Mouse (Mus musculus): ENCODE measurements around the gene Ptgir. TPM values are rescaled to one million over a fixed set of nuclear protein-coding genes. Genes with fewer than 3 reads are reported as not detected.

Ptgir gene
- polyA plus RNA-seq, 1 experiment from 2014 or later: 0.13 TPM

DNA sequence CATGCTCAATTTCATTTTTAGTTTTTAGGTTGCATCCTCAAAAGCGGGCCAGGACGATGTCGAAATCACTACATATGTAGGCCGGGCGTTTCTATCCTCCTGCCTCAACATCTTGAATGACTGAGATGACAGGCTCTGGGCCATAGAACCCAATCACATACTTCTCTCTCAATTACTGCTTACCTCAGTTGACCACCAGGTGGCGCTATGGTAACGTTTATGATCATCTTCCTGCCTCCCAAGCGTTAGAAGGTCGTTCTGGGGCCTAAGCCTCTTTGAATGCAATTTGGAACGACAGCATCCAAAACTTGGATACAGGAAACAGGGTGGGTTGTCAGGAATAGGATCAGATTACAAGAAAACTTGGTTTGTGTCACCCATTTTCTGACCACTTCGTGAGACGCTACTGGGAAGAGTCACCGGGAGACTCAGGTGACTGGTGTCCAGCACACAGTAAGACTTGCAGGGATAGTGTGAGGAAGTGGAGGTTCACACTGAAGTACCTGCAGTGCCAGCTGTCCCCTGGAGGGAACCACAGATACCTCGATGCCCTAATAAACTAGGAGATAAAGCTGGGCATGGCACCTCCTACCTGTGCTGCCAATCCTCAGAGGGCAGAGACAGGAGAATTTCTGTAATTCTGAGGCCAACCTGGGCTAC is 25.8 kb downstream of the Ptgir start:
- Histone ChIP-seq H3K9me3 (no peaks in the 10 kb centered on the region), H3K27me3 (no peaks in the 10 kb centered on the region), H3K4me1 (peaks cover 31% of the 10 kb centered on the region), H3K36me3 (no peaks in the 10 kb centered on the region), H3K27ac (replicated peaks) (peak overlapping the region; percentile 77), H3K9ac (replicated peaks) (no peak overlapping the region), H3K4me2 (replicated peaks) (no peak overlapping the region), H3K4me3 (no peak overlapping the region)
- 17% methylated on average over 14 of the region's 14 CpGs for WGBS
- ATAC-seq (replicated peaks): peak; percentile 70

DNA sequence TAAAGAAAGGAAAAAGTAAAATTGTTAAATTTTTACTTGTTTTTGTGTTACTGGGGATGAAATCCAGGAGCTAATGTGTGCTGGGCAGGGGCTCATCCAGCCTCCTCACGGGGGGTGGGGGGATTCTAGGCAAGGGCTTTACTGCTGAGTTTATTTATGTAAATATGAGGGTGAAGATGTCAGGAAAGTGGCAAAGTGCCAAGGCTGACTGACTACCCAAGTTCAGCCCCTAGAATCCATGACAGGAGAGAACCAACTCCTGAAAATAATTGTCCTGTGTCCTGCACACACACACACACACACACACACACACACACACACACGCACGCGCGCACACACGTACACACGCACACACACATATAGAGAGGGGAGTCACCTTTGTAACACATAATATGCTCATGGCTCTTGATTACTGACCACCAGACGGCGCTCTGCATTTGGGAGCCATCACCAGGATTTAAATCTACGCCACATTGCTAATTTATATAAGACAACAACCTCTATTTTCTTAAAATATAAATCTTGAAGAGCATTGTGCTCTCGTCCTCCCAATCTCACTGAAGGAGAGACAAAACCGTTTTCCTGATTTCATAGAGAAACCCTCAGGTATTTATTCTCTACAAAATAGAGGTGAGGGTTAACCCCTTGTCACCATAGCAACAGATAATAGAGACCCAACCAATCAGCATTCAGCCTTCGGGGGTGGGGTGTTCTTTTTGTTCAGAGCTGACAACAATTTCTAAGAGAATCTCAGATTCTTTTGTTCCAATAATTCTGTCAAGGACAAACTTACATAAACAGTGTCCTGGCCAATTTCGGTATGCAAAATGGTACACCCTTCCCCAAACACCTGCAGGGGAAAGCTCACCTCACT is 26.7 kb downstream of the Ptgir start:
- Histone ChIP-seq H3K36me3 (no peaks in the 10 kb centered on the region), H3K9ac (replicated peaks) (no peak overlapping the region; the same call in 1 of the 2 replicates), H3K4me3 (no peak overlapping the region), H3K9me3 (no peaks in the 10 kb centered on the region), H3K4me1 (peaks cover 35% of the 10 kb centered on the region), H3K27me3 (no peaks in the 10 kb centered on the region), H3K27ac (replicated peaks) (peak overlapping the region; percentile 77), H3K4me2 (replicated peaks) (peak overlapping the region; percentile 19; the same call in 1 of the 2 replicates)
- WGBS: 32% methylated on average over 14 of the region's 14 CpGs
- peak; percentile 61 for ATAC-seq (replicated peaks)

DNA sequence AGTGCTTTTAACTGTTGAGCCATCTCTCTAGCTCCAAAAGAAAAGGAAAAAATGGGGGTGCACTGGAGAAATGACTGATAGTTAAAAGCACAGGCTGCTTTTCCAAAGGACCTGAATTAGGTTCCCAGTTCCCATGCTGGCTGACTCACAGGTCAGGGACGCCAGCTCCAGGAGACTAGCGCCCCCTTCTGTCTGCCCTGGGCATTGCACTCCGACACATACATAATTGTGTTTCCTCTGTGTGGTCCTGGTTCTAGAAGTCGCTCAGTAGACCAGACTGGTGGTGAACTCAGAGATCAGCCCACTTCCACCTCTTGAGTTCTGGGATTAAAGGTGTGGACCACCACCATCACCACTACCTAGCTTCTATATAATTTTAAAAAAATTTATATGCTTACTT is 31.0 kb downstream of the Ptgir start:
- no peak overlapping the region for H3K4me3 ChIP-seq
- no peak overlapping the region for H3K9ac ChIP-seq (replicated peaks)
- H3K9me3 ChIP-seq: no peaks in the 10 kb centered on the region
- no peak overlapping the region for H3K4me2 ChIP-seq (replicated peaks)
- 51% methylated on average over 4 of the region's 4 CpGs for WGBS
- H3K27ac ChIP-seq (replicated peaks): 0 out of 2 replicates have a peak overlapping the region, but pooled peaks have one; percentile 88
- H3K4me1 ChIP-seq: peaks cover 59% of the 10 kb centered on the region
- no peak for ATAC-seq (replicated peaks)
- no peaks in the 10 kb centered on the region for H3K36me3 ChIP-seq
- no peaks in the 10 kb centered on the region for H3K27me3 ChIP-seq

DNA sequence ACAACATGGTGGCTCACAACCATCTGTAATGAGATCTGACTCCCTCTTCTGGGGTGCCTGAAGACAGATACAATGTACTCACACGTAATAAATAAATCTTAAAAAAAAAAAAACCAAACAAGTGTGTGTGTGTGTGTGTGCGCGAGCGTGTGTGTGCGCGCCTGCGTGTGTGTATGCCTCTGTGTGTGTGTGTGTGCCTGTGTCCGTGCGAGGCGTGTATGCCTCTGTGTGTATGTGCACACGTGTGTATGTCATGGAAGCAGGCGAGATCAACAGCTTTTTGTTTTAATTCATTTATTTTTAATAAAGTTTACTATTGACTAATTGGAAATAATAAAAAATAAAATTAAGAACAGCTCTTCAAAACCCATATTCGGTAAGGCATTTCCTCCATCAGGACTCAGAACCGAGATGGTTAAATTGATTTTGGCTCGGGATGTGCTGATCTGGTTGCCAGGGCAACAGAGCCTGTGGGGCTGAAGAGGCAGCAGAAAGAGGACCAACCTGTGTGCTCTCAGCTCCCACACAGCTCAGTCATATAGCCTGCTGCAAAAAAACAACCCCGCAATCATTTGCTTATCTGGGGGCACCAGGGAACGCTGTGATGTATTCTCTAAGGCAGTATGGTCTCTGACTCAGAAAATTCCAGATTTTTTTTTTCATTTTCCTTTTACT is 32.0 kb downstream of the Ptgir start:
- H3K4me3 ChIP-seq: no peak overlapping the region
- H3K9me3 ChIP-seq: no peaks in the 10 kb centered on the region
- 57% methylated on average over 17 of the region's 17 CpGs for WGBS
- H3K4me2 ChIP-seq (replicated peaks): peak overlapping the region; percentile 33
- H3K27ac ChIP-seq (replicated peaks): peak overlapping the region; percentile 88
- no peaks in the 10 kb centered on the region for H3K36me3 ChIP-seq
- no peak overlapping the region for H3K9ac ChIP-seq (replicated peaks)
- H3K4me1 ChIP-seq: peaks cover 56% of the 10 kb centered on the region
- no peaks in the 10 kb centered on the region for H3K27me3 ChIP-seq
- ATAC-seq (replicated peaks): peak; percentile 87

DNA sequence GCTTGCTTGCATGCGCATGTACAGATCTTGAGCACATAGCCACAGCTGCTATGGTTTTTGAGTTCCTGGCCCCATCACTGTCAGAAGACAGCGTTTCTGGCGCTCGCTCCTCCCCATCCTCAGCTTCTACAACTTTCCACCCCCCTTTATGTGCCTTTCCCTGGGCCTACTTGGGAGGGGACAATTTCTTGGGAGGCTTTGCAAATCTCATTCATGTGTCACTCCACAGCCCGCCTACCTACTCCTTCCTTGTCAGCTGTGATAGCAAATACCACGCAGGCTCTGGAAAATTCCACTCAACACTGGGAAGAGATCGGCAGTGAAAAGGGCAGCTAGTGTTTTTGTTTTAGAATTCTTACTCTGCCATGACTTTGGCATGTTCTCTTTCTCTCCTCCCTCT is 34.0 kb downstream of the Ptgir start:
- no peak overlapping the region for H3K9ac ChIP-seq (replicated peaks)
- peaks cover 64% of the 10 kb centered on the region for H3K4me1 ChIP-seq
- 28% methylated on average over 7 of the region's 7 CpGs for WGBS

DNA sequence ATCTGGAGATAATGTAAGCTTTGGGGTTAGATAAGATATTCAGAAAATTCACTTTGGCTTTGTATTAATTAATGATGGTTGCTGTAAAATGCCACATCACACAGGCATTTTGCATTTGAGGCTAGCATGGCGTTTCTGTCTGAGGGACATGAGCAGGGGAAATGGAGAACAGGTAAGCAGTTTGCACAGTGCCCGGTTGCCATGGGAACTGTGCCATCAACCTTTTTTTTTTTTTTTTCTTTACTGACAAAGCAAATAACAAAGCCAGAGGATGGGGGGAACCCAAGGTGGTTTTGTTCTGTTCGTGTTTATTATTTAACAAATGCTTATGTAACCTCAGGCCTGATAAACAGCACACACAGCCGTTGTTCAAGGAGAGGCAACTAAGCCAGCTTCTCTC is 36.6 kb downstream of the Ptgir start:
- ATAC-seq (replicated peaks): no peak
- H3K27ac ChIP-seq (replicated peaks): peak overlapping the region; percentile 88
- H3K4me3 ChIP-seq: no peak overlapping the region
- no peaks in the 10 kb centered on the region for H3K9me3 ChIP-seq
- peaks cover 85% of the 10 kb centered on the region for H3K4me1 ChIP-seq
- 42% methylated on average over 4 of the region's 4 CpGs for WGBS
- H3K4me2 ChIP-seq (replicated peaks): no peak overlapping the region
- no peaks in the 10 kb centered on the region; the same call in 1 of the 2 replicates for H3K27me3 ChIP-seq
- H3K9ac ChIP-seq (replicated peaks): no peak overlapping the region
- no peaks in the 10 kb centered on the region for H3K36me3 ChIP-seq

More for the DNA sequence above, 34.0 kb downstream of the Ptgir start:
- peak overlapping the region; percentile 88 for H3K27ac ChIP-seq (replicated peaks)
- no peak for ATAC-seq (replicated peaks)
- no peak overlapping the region for H3K4me2 ChIP-seq (replicated peaks)
- no peaks in the 10 kb centered on the region for H3K27me3 ChIP-seq
- H3K9me3 ChIP-seq: no peaks in the 10 kb centered on the region
- no peak overlapping the region for H3K4me3 ChIP-seq
- no peaks in the 10 kb centered on the region for H3K36me3 ChIP-seq

DNA sequence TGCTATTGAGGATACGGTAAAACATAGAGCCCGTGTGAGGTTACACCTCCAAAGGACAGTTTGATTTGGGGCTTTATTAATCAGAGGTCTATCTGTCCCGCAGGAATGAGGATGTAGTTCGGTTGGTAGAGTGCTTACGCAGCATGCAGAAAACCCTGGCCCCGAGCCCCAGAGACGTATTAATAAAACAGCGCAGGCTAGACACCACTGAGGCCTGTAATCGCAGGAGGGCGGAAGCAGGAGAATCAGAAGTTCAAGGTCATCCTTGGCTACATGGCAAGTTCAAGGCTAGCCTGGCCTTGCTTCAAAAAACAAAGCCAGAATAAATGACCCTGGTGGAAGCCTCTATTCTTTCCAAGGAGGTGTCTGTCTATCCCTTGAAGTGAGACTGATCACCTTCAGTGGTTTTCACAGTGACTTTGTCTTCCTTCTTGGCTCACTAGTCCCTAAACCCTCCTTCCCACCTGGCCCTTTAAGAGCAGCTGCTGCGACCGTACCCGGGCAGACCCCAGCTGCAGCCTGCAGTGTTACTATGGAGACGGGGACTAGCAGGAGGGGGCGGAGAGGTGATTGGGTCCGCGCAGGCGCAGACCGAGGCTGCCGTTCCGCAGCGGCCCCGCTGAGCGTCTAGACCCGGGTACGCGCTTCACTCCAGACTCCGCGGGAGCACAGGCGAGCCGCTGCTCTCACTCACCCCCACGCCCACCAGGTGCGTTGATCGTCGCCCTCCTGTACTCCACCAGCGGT is 37.9 kb downstream of the Ptgir start, which contains the start of gene Pnmal2:
Pnmal2 (plus strand) TSS at position 622 of the 747 bp plus-strand sequence.
- Histone ChIP-seq H3K36me3 (no peaks in the 10 kb centered on the region), H3K4me2 (replicated peaks) (peak within 1 kb of the TSS; percentile 78), H3K4me1 (peaks cover 85% of the 10 kb centered on the region), H3K27ac (replicated peaks) (peak within 1 kb of the TSS; percentile 88), H3K27me3 (no peaks in the 10 kb centered on the region; the same call in 1 of the 2 replicates), H3K9ac (replicated peaks) (peak within 1 kb of the TSS; percentile 73), H3K4me3 (peak within 1 kb of the TSS; percentile 60), H3K9me3 (no peaks in the 10 kb centered on the region)
- 12% methylated on average over 36 of the region's 36 CpGs for WGBS
- ATAC-seq (replicated peaks): peak; percentile 87

DNA sequence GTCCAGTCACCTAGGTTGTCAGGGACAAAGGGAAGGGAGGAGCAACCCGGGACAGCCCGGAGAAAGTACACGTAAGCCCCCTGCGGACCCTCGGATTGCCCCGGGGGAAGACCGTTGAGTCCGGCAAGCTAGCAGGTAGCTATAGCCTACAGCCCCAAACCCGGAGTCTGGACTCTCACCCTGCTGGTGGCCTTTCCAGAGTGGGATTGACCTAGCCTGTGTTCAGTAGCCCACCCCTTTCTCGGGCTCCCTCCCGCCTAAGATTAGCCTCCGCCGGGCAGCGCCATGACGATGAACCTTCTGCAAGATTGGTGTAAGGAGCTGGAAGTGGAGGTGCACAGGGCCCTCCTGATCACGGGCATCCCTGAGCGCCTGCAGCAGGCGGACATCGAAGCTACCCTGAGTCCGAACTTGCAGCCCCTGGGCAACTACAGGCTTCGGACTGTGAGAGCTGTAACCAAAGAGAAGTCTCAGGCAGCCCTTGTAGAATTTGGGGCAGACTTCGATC is 38.6 kb downstream of the Ptgir start:
- Histone ChIP-seq H3K4me2 (replicated peaks) (peak overlapping the region; percentile 78), H3K4me1 (peaks cover 85% of the 10 kb centered on the region), H3K27ac (replicated peaks) (peak overlapping the region; percentile 88), H3K36me3 (no peaks in the 10 kb centered on the region), H3K4me3 (peak overlapping the region; percentile 60), H3K9ac (replicated peaks) (peak overlapping the region; percentile 73), H3K9me3 (no peaks in the 10 kb centered on the region), H3K27me3 (no peaks in the 10 kb centered on the region; the same call in 1 of the 2 replicates)
- WGBS: 2% methylated on average over 22 of the region's 22 CpGs
- ATAC-seq (replicated peaks): peak; percentile 9; the same call in 1 of the 2 replicates

DNA sequence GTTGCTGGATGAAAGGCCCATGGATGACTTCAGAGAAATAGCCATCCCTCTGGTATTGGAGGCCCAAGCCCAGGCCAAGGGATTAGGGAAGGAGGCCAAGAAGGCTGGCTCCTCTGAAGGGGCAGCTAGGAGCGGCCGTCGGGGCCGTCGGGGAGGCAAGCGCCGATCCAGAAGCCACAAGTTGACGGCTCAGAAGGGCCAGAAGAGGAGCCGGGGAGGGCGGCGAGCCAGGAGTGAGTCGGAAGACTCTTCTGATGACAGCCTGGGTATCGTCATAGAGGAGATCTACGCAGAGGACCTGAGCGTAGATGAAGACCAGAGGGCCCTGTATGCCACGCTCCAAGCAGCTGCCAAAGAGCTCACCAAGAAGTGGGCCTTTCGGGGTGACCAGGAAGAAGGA is 39.1 kb downstream of the Ptgir start:
- Histone ChIP-seq H3K4me1 (peaks cover 85% of the 10 kb centered on the region), H3K27ac (replicated peaks) (peak overlapping the region; percentile 88), H3K4me3 (peak overlapping the region; percentile 60), H3K27me3 (no peaks in the 10 kb centered on the region; the same call in 1 of the 2 replicates), H3K9me3 (no peaks in the 10 kb centered on the region), H3K4me2 (replicated peaks) (peak overlapping the region; percentile 78), H3K9ac (replicated peaks) (peak overlapping the region; percentile 73), H3K36me3 (no peaks in the 10 kb centered on the region)
- WGBS: 15% methylated on average over 17 of the region's 17 CpGs
- ATAC-seq (replicated peaks): no peak

DNA sequence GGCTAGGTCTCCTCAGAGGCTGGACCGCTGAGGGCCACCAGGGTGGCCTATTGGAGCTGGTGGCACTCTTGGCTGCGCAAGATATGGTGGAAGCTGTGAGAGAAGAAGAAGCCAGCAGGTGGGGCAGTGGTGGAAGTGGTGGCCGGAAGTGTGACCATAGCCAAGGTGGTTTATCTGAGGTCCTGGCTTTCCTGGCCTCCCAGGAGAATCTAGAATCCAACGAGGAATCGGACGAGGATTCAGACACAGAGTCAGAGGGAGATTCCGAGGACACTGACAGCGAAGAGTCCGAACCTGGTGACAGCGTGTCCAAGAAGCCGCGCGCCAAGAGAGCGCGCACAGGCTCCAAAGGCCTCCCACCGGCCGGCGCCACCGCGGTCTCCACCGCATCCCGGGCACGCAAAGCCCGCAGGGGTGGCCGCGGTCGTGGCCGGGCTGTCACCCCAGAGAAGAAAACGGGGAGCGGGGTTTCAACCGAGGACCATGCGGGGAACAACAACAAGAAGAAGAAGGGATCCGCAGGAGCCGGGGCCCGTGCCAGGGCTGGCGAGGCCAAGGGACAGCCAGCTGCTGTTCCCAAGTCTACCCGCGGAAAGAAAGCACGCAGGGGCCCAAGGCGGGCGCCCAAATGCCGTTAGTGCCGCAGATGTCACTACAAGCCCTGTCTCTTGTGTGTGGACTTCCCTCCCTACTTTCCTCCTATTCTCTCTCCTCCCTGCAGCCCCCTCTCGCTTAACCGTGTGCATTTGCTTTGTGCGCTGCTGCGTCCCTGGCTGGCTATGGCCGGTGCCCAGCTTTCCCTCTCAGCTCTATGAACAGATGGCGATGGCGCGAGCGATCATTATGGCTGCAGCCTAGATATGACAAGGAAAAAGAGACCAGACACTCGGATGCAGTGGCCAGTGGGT is 40.4 kb downstream of the Ptgir start:
- H3K27me3 ChIP-seq: no peaks in the 10 kb centered on the region; the same call in 1 of the 2 replicates
- ATAC-seq (replicated peaks): no peak
- peak overlapping the region; percentile 88 for H3K27ac ChIP-seq (replicated peaks)
- peak overlapping the region; percentile 73 for H3K9ac ChIP-seq (replicated peaks)
- no peaks in the 10 kb centered on the region for H3K36me3 ChIP-seq
- no peaks in the 10 kb centered on the region for H3K9me3 ChIP-seq
- peak overlapping the region; percentile 78 for H3K4me2 ChIP-seq (replicated peaks)
- WGBS: 2% methylated on average over 53 of the region's 53 CpGs
- peak overlapping the region; percentile 60 for H3K4me3 ChIP-seq
- H3K4me1 ChIP-seq: peaks cover 77% of the 10 kb centered on the region

All from forebrain, embryonic 15.5 days (tissue).